Mouse (Mus musculus) bone marrow macrophage, adult 2 months (primary cell): Measurements from ENCODE around the gene Pitpnc1. TPM values are rescaled to one million over a fixed set of nuclear protein-coding genes. Genes with fewer than 3 reads are reported as not detected.

Experiments used
- H3K27ac ChIP-seq: 2 replicates; pipeline ENCODE4 v1.5.1; 2012; ENCODE audit warnings: low read depth, low read length; ENCODE audit not compliant: insufficient read depth
- H3K4me1 ChIP-seq: 2 replicates; pipeline ENCODE4 v1.6.1; 2012; ENCODE audit warnings: low read length; ENCODE audit not compliant: control insufficient read depth, insufficient read depth
- H3K4me3 ChIP-seq: 2 replicates; pipeline ENCODE4 v1.5.1; 2012; ENCODE audit warnings: mild to moderate bottlenecking, low read length, moderate library complexity; ENCODE audit not compliant: insufficient read depth
- CTCF ChIP-seq: IDR thresholded peaks from 2 replicates; pipeline ENCODE4 v1.5.1; 2012; ENCODE audit warnings: low read depth, mild to moderate bottlenecking, low read length, moderate library complexity
- POLR2A ChIP-seq: IDR thresholded peaks from 2 replicates; pipeline ENCODE4 v1.6.1; 2012; ENCODE audit warnings: mild to moderate bottlenecking, low read depth, low read length, borderline replicate concordance
- polyA plus RNA-seq: library from polyadenylated mRNA; stranded (reverse); fragments of >200 nt; gene quantifications from 2 replicates; pipeline ENCODE4 v1.2.4, GENCODE M21; 2012; ENCODE audit not compliant: missing spikeins, insufficient read depth, insufficient read length

The Pitpnc1 gene
- polyA plus RNA-seq, 1 experiment, result 14.6 TPM

DNA sequence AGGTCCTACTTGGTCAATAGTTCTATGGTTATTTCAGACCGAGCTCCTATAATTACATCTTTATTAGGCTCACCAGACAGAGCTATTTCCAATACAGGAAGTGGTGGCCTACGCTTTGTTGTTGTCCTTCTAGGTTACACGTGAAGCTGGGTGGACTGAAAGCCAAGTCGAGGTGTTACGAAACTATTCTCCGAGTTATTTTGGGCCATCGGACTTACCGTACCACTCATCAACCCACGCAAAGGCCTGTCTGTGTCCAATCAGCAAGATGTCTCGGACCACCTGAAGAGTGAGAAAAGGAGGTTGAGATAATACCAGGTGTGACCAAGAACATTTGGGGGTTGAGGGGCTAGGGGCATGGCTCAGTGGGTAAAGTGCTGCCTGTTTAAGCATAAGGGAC lies 244.5 kb downstream of the Pitpnc1 start:
- Histone ChIP-seq H3K4me3 (no peak overlapping the region), H3K4me1 (peaks cover 6% of the 10 kb centered on the region; the same call in 1 of the 2 replicates), H3K27ac (no peak overlapping the region)
- TF ChIP-seq POLR2A, result no peak
- TF ChIP-seq CTCF, result no peak

DNA sequence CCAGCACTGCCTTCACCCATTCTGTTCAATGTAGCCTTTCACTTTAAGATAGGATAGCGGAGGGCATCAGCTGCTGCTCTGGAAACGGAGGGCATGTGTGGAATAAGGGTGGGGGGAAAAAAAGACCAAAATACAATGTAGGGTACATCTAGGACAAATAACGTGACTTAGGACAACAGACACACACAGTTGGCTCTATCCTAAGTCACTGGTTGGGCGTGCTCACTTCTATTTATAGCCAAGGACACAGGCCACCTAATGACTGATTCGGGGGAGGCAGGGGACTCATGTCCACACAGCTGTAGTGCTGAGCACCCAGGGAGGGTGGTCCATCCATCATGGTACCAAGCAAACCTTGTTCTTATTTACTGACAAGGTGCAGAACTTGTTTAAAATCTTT lies 245.2 kb downstream of the Pitpnc1 start:
- Histone ChIP-seq H3K4me3 (no peak overlapping the region), H3K27ac (no peak overlapping the region), H3K4me1 (peaks cover 6% of the 10 kb centered on the region; the same call in 1 of the 2 replicates)
- TF ChIP-seq CTCF (no peak), POLR2A (no peak)

DNA sequence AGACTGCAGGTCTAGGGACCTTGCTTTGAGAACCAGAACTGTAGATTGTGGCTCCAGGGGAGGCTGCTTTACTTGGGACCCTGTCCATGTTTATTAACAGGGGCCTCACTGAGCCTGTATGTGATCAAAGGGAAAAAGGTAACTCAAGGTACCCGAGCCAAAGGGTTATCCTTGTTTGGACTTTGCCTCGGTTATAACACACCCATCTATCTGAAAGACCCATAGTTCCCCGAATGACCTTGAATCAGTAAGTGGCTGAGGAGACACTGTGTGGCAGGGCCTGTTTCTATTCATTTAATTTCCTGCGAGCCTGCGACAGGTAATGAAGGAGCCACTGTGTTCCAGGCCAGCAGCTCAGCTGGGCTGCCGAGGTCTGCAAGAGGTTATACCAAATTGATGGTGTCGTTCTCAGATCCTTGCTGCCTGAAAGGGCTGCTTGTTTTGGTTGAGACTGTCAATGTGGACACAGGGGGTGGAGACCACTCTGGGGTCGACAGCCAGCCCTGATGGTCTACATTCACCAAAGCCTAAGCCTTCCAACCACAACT lies 246.8 kb downstream of the Pitpnc1 start:
- no peak overlapping the region for H3K4me3 ChIP-seq
- peaks cover 6% of the 10 kb centered on the region; the same call in 1 of the 2 replicates for H3K4me1 ChIP-seq
- TF ChIP-seq POLR2A, result no peak
- TF ChIP-seq CTCF, result no peak
- no peak overlapping the region for H3K27ac ChIP-seq

DNA sequence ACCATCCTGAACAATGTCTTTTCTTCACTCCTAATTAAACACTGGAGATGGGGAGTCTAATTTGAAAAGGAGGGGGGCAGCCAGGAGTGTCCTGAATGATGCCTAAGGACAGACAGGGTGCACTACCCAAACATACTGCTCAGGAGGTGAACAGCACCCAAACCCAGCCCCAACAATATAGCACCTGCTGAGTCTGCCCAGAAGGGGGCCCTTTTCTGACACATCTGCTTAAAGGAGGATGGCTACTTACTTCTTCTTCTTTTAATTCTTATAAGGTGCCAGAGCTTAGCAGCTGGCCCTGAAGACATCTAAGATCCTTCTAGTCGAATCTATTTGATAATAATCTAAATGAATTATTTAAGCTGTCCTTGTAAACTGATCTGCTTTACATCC lies 247.3 kb downstream of the Pitpnc1 start:
- Histone ChIP-seq H3K4me3 (no peak overlapping the region), H3K27ac (no peak overlapping the region), H3K4me1 (peaks cover 6% of the 10 kb centered on the region; the same call in 1 of the 2 replicates)
- TF ChIP-seq CTCF (no peak), POLR2A (no peak)

DNA sequence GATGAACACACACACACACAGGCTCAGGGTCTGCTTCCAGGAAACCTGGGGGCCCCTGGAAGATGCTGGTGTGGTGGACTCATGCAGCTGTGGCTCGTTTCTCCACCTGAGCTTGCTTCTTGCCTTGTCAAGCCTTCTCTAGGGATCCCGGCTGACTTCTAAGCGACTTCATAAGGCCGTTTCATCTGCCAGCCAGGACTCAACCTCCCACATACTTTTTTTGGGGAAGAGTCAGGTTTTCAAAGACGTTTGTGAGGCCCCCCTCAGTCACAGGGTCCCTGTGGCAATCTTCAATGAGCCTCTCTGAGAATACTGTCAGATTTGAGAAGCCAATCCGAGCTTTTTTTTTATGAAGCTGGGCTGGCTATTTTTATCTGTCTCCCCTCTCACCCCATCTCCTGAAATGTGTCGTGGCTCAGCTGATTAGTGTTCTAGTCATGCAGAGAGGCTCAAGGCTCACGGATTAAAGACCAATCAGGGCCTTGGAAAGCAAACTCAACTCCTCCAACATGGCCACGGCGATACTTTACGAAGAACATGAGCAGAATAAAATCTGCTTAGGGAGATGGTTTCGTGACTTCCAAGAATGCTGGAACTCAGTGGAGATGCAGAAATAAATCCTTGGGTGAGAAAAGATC lies 247.8 kb downstream of the Pitpnc1 start:
- no peak overlapping the region for H3K27ac ChIP-seq
- peaks cover 6% of the 10 kb centered on the region; the same call in 1 of the 2 replicates for H3K4me1 ChIP-seq
- no peak overlapping the region for H3K4me3 ChIP-seq
- TF ChIP-seq POLR2A (no peak), CTCF (no peak)

DNA sequence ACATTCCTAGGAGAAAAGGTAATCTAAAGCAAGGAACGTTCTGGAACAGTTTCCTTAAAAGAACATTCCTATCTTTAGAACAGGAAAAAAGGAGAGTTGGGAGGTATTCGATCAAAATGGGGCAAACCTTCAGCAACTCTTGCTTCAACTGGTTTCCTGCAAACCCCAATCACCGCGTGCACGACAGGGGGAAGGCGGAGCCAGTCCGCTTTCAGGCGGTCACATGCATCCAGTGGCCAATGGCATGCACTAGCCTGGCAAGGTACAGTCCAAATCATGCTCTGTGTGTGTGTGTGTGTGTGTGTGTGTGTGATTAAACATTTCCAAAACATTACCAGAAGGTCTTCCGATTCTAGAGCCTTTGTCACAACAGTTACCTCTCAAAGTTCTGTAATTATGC lies 255.4 kb downstream of the Pitpnc1 start:
- TF ChIP-seq POLR2A, result no peak
- no peak for TF ChIP-seq CTCF
- Histone ChIP-seq H3K4me1 (no peaks in the 10 kb centered on the region), H3K4me3 (no peak overlapping the region), H3K27ac (no peak overlapping the region)

DNA sequence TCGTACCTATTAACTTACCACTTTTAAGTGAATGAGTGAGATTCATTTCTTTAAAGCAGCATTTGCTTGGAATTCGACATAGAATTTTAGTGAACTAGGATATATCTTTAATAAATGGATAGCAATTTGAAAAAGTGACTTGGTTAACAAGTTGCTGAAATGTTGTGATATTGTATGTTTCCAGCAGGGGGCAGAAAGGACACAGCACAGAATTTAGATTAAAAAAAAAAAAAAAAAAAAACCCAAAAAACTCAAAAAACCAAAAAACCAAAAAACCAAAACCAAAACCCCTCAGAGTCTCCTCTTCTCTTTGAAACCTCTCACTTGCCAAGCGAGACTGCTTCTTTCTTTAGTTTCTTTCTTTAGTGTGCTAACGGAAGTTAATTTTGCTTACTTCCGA lies 256.8 kb downstream of the Pitpnc1 start:
- H3K4me3 ChIP-seq, result no peak overlapping the region
- H3K4me1 ChIP-seq, result peaks cover 6% of the 10 kb centered on the region
- TF ChIP-seq POLR2A (no peak), CTCF (no peak)
- no peak overlapping the region for H3K27ac ChIP-seq

DNA sequence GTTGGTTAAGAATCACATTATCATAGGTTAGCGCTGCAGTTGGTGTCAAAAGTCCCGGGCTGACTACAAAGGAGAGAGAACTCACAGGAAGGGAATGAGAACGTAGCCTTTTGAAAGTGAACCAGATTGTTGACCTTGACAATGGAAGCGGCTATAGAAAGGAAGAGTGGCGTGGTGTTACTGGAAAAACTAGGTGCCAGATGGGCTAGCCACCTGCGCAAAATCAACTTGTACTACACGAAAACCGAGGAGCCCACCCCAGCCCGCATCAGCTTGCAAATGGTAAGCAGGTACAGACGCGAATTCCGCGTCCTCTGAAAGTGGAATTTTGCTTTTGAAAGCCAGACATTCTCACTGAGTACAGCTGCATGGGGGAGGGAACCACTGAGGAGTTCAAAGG lies 260.7 kb downstream of the Pitpnc1 start:
- no peak overlapping the region for H3K4me3 ChIP-seq
- peaks cover 6% of the 10 kb centered on the region for H3K4me1 ChIP-seq
- no peak overlapping the region for H3K27ac ChIP-seq
- TF ChIP-seq POLR2A, result no peak
- no peak for TF ChIP-seq CTCF

DNA sequence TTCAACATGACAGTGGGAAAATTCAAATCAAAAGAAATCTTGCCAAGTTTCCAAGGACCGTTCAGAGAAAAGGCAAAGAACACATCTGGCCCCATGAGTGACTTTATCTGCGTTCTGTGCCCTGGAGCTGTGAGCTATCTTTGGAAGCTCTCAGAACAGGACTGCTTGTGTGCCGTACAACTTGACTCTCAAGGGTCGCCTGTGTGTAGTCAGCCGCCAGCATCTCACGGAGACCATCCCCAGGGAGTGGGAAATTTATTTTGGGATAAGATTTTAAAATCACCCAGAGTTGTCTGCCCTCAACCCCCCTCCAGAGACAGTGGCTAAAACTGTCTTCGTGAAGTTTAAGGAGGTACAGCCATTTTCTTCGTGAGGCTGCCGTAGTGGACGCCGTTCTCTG lies 268.7 kb downstream of the Pitpnc1 start:
- no peak overlapping the region for H3K27ac ChIP-seq
- no peak overlapping the region for H3K4me3 ChIP-seq
- H3K4me1 ChIP-seq, result no peaks in the 10 kb centered on the region
- no peak for TF ChIP-seq CTCF

DNA sequence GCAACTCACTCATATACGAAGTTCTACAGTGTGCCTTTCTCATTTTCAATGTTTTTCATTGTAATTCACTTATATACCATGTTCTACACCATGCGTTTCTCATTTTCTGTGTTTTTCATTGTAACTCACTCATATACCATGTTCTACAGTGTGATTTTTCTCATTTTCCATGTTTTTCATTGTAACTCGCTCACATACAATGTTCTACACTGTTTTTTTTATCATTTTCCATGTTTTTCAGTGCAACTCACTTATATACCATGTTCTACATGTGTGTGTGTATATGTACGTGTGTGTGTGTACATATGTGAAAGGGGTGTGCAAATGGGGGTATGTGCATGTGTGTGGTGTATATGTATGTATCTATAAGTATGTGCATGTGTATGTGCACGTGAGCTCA lies 271.2 kb downstream of the Pitpnc1 start:
- H3K27ac ChIP-seq, result no peak overlapping the region
- H3K4me3 ChIP-seq, result no peak overlapping the region
- no peaks in the 10 kb centered on the region for H3K4me1 ChIP-seq
- TF ChIP-seq CTCF, result no peak

DNA sequence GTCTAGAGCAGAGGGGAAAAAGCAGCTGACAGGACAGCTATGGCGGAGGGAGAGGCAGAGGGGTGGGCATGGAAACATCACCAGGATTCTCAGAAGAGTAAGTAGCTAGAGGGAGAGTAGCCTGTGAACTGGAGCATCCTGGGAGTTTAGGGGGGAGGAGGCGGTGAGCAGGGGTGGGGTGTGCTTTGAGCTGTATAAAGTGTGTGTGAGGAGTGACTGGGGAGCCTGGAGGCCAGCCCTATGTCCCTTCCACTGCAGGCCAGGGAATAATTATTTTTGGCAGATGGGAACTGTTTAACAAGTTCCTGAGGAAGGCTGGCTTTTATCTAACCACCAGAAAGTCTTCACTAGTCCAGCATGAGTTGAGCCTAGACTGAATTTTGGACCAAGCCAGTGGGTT lies 275.2 kb downstream of the Pitpnc1 start:
- H3K4me1 ChIP-seq, result no peaks in the 10 kb centered on the region
- H3K27ac ChIP-seq, result no peak overlapping the region
- TF ChIP-seq POLR2A, result no peak
- no peak for TF ChIP-seq CTCF
- no peak overlapping the region for H3K4me3 ChIP-seq
